Mouse (Mus musculus) urinary bladder, adult 18-20 months (tissue): Measurements from ENCODE around the gene Dclk1.
"Not testable (repeated sequence)": the region's sequence is repeated elsewhere in the genome, so short reads cannot be mapped to it uniquely, and the experiment has no call there.

Experiments
- DNase-seq, 2 experiments: peaks; one replicate each; pipeline ENCODE4 v3.0.0; 2022; ENCODE audit warnings: low spot score in 2 of 2, mixed read lengths in 2 of 2

The Dclk1 gene

DNA sequence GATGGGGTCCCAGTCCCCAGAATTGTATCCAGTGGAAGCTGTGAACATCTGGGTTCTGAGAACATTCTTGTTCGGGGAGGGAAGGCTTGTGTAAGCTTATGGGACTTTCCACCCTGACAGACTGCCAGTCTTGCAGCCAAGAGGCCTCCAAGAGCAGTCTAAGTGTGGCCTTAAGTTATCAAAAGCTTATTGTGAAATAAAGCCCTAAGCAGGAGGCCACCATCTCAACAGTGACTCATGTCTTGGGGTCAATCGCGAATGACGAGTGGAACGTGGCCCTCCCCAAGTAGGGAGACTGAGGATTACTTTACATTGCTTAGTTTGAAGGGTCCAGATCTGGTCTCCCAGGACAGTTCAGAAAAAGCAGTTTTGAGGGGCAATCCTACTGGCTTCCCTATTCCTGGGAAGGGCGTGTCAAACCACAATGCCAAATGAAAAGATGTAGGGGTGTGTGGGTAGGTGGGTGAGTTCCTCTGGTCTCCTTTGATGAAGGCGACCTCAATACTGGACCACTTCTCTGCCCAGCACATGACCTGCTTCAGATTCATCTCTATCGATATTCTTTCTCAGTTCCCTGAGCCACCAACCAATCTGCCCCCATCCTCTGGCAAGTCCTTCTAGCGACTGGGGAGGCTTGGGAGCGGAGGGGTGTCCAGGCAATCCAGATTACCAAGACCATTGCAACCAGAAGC is at the start of gene Dclk1:
Dclk1 (plus strand) TSS at position 635 of the 692 bp plus-strand sequence.
- peak in 1 of 2 experiments; percentile 18 for DNase-seq

DNA sequence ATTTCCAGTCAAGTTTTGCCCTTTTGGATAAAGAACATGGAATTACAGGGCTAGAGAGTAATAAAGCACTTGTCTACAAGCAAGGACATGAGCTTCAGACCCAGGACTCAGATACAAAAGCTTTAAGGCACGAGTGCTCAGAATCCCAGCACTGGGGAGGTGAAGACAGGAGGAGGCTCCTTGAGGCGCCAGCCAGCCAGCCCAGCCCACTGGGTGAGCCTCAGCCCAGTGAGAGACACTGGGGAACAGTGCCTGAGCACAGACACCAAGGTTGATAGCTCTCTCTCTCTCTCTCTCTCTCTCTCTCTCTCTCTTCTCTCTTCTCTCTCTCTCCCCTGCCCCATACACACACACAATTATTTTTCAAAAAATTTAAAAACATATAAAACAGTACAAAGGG is 48.8 kb upstream of the Dclk1 start:
- no peak for DNase-seq

DNA sequence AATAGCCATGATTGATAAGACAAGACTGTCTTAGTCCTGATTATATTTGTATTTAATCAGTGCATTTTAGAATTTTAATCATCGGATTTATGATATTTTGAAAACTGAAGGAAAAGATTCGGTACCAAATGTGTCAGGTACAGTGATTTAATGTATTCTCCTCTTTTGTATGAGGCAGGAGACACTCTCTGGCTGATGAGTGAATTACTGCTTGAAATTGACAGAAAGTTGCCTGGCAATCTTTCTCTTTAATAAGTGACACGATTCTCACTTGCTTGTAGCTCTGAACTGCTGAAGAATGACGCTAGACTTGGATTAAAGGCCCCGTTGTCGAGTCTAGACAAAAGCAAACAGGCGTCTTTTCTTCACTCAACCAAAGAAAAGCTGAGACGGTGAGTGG is 47.4 kb upstream of the Dclk1 start:
- DNase-seq = no peak

DNA sequence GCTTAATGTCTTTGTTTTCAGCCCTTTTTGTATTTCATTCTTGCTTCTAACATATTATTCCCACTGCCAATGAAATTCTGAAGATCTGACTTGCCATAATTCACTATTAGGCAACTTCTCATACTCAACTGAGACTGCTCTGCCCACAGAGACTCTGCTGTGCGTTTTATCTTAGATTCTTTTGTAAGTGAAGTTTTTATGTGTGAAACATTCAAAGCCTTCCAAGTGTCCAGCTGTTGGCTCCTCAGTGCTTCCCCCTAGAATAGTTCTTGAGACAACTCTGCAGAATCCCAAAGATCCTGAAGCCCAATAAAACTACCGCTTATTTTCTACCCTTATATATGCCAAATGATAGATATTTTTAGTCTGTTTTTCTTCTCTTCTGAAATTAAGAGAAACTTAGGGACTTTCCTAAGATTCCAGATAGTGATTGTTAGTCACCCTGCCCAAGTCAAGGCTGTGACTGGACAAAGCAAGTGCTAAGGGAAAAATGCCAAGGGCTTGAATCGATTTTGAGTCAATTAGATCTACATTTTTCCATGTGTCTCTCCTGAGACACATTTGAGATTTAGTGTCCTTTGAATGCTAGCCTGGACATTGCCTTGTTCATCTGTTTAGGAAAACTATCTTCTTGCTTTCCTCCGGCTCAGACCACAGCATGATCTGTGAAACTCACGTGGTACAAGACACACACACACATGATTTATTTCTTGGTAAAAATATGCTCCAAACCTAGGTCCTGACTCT is 46.4 kb upstream of the Dclk1 start:
- DNase-seq = no peak

DNA sequence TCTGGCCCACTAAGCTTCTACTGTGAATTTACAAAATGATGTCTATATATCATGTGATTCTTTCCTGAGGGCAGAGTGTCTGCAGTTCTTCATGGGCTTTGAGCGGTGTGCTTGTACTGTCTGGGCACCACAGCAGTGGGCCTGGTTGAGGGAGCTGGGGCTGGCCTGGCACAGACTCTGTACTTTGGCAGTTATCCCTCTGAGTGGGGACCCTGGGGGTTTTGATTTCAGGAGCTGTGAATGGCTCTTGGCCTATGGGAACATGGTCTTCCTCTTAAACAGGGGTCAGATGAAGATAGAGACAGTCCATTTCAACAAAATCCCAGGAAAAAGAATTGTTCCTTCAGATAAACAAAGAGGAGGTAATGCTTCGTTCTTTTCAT is 45.8 kb upstream of the Dclk1 start:
- no peak for DNase-seq

DNA sequence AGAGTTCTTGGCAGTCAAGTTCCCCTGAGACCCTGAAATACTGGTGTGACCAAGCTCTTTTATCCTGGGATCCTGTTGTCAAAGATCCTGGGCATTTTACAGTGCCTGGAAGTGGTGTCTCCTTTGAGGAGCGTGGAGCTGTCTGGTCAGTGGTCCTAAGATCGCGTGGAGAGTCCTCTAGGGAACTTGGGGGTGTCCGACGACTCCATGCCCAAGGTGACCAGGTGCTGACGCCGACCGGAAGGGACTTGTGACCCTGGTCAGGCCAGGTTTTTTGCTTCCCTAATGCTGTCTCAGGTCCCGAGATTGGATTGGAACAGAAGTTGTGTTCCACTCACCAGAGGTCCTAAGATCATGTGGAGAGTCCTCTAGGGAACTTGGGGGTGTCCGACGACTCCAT is 38.5 kb upstream of the Dclk1 start:
- not testable (repeated sequence) for DNase-seq

DNA sequence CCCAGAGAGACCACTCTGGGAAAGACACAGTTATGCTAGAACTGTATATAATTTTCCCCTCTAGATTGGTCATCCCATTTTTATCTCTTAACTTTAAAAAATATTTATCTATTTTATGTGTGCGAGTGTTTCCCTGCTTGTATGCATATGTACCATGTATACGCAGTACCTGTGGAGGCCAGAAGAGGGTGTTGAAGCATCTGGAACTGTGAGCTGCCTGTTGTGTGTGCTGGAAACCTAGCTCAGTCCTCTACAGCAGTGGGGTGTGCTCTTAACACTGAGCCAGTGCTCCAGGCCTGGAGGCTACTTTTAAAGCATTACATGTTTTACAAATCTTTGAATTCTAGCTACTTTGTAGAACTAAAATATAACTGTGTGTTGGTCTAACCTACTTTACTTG is 35.8 kb upstream of the Dclk1 start:
- DNase-seq = no peak

DNA sequence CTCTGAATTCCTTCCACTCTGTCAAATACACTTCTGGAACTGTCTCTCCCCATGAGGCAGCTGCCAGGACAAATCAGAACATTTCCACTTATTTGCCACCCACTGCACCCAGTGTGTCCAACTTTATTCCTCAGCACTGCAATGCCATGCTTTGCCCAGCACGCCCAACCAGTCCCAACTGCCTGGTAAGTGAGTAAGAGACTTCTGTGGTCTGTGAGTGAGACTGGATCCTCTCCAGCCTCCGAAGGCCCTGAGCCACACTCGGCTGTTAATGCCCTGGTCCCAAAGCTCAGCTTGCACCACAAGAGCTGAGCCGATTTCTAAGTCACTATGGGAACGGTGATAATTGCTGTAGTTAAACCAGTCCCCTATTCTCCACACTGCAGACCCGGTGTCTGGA is 34.5 kb upstream of the Dclk1 start:
- DNase-seq = no peak

DNA sequence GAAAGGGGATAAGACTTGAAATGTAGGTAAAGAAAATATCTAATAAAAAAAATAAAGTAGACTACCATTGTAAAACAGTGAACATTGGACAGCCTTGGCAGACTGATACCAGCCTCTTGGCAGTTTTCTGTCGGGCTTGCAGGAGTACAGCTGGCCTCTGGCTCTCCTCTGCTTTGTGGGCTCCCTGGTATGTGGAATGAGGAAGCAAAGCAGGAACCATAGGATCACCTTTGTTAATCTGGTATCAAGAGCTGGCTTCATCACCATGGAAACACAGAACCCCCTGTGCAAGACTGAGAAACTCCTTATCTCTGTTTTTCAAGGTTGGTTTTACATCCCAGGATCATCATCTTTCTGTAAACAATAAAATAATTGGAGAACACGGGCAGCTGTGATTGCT is 29.9 kb upstream of the Dclk1 start:
- no peak for DNase-seq

DNA sequence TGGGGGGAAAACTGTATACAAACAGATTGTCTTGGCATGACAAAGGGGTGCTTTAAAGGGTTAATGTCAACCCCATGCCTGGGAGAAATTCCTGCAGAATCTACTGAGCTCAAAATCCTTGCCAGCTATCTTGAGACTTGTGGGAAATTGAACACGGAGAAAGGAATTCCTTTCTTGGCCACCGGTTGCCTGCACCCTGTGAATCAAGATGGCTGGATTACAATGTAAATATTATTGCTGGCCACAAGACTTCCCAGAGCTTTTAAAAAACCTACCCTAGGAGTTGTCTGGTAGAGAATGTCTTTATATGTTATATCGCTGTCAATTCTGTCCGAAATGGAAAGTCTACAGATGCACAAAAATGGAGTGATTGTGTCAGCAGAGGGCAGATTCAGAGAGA is 28.4 kb upstream of the Dclk1 start:
- no peak for DNase-seq

DNA sequence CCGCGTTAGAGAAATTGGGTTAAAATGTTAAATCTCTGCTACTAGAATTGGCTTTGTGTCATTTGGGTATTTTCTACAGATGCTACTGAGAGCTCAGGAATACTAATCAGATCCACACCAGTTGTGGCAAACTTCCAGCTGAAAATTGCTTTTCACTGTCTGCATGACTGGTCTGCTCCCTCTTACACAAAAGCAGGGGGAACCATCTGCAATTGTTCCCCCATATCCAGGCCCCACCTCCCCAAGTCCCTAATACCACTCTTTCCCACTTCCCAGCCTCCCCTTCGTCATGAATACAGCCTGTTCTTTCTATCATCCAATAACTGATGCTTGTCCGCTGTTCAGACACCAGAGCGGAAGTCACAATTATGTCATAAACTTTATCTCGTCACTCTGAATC is 27.8 kb upstream of the Dclk1 start:
- DNase-seq = no peak

DNA sequence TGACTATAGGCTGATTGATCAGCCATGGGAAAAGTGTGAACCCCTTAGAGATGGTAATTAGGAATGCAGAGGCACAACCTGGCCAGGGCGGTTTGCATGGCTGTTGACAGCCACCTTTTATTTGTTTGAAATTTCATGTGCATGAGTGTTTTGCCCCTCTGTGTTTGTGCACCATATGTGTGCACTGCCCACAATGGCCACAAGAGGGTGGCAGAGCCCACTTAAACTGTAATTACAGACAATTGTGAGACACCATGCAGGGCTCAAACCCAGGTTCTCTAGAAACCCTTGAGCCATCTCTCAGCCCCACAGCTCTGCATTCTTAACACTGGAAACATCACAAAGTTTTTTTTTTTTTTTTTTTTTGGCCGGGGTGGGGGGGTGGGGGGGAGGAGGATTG is 19.7 kb upstream of the Dclk1 start:
- no peak for DNase-seq

DNA sequence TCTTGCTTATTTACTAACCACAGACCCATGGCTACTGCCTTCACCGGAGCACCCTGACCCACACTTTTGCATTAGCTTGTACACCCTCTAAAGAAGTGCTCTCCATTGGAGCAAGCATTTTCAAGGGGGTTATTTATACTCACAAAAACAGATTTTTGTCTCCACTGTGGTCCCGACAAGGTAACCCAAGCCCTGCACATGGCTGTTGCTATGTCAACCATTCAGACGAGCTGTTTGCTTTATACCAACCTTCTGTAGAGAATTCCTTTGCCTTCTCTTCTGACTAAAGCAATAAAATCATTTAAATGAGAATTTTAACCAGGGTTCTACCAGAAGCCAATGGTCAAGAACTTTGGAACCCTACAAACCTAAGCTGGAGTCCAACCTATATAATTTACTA is 18.3 kb upstream of the Dclk1 start:
- no peak for DNase-seq

DNA sequence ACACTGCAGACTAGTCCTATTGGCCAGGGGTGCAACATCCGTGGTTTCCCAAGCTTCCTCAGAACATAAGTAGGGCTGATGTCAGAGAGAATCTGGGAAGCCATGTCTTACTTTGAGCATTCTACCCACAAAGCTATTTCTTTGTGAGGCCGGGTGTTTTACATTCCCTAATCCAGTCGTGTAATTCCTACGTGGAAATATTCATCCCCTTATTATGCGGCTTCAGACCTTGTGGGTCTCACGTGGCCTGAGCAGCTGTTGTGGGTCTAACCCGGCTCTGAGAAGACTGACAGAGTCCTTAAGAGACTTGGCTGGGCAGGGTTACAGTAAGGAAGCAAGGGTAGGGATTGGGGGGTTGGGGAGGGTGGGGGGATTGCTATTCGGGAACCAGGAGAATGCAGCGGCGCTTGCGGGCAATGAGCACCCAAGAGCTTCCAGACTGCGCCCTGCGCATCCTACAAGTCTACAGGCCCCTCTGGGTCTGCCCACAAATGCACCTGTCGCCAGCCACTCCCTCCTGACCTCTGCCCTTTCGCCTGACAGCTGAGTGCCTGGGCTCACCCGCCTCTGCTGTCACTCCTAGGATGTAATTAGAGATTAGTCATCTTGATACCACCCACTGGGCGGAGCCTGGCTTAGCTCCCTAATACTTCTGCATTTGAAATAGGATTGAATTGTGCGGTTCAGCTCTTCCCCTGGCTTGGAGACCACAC is 15.5 kb upstream of the Dclk1 start:
- no peak for DNase-seq

DNA sequence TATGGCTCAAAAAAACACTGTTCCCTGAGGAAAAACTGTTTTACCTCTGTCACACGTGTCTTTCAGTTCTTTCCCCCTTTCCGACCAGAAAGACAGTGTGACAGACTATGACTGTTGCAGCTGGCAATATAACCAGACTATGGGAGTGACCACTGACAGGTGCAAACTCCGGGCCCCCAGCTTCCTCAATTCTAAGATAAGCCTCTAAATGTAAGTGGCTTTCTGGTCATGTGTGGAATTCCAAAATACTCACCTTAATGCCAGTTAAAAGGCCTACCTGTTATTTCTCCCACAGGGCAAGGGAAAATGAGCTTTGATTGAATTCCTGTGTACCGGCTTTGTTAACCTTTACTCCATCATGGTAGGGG is 15.0 kb upstream of the Dclk1 start:
- DNase-seq = no peak

DNA sequence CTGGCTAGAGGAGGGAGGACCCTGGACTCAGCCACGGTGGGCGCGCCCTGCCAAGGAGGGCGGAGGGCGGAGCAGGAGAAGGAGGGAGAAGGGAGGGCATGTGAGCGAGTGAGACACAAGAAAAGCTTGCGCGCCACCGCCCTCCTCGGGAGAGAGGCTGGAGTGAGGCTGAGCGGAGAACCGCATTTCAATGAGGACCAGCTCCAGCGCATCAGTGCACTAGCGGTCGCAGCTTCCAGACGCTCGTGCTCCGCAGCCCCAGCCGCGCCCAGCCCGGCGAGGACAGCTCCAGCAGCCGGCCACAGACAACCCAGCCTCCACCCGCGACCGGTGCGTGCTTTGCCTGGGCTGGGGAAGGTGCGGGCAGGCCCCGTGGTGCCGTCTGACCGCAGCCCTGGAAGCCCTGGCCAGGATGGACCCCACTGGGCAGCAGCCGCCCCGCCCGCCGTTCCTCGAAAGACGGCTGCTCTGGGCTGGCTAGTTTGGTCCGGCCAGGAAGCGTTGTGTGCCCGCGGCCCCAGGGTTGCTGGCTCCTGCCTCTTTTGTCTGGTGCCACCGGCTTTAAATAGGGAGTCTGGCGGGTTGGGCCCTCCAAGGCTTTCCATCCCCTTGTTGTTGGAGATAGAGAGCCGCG is 375 bp downstream of the Dclk1 start:
- peak; percentile 16 to 65 for DNase-seq

DNA sequence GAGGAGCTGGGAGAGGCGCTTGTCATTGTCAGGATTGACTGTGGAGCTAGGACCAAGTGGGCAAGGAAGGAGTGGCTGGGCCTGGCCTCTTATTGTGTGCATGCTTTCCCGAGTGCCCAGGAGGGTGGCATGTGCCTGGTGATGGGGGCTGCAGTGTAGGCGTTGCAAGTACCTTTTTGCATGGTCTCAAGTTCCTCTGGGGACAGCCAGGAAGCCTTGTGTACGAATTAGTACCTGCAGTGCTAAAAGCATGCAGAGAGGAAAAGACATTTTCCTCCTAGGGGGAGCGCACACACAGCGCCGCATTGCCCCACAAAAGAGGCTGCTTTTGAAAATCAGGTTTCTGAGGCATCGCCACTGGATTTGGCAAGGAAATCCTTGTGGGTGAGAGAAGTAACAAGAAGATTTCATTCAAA is 900 bp downstream of the Dclk1 start:
- DNase-seq = no peak

DNA sequence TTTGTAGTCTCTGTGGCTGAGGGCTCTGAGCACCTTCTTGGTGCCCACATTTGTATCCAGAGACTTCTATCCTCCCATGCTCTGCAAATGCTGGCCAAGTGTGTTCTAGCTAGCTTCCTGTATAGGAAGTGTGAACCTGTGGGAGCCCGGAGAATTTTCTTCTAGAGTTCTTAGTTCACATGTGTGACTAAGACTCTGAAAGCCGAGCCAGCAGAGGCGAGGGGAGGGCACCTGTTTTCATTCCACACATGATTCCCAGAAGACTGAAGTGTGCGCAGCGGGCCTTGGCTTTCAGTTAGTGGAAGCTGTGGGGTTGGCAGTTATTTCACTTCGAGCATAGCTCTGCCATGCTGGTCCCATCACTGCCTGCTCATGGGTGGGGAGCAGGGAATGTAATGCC is 1.9 kb downstream of the Dclk1 start:
- DNase-seq = no peak

DNA sequence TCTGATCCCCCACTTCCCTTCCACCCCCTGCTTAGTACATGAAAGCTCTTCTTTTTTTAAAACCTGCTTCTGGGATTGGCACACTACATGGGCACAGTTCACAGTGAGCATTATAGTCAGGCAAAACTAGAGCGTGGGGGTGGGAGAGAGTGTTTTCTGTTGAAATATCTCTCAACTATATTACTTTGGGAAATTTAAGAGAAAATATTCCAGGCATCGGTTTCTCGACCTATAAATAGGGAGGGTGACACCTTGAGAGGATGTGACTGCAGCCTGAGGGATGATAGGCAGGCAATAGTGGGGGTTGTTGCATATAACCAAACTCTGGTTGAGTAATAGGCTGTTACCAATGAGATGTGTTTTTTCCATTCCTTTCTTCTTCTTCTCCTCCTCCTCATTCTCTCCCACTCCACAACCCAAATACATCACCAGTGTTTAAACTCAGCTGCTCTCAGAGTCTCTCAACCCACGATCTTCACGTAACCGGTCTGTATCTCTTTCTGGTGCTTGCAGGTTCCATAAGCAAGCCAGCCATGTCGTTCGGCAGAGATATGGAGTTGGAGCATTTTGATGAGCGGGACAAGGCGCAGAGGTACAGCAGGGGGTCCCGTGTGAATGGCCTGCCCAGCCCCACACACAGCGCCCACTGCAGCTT is 4.6 kb downstream of the Dclk1 start:
- no peak for DNase-seq

DNA sequence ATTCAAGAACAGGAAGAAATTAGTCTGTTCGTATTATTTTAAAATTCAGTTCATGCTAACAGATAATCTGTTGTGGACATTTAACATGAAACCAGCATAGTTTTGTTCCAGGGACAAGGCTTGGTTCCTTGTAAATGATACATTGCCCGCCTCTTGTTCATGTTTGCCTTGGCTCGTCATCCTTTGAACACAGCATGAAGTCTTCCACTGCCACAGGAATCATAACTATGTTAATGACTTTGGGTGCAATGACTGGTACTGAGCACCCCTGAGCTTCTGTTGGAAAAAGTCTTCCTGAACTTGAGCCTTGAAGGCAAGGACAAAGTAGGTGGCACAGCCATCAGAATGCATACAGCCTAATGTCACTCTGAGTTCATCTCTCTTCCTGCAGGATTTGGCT is 5.9 kb downstream of the Dclk1 start:
- no peak for DNase-seq

DNA sequence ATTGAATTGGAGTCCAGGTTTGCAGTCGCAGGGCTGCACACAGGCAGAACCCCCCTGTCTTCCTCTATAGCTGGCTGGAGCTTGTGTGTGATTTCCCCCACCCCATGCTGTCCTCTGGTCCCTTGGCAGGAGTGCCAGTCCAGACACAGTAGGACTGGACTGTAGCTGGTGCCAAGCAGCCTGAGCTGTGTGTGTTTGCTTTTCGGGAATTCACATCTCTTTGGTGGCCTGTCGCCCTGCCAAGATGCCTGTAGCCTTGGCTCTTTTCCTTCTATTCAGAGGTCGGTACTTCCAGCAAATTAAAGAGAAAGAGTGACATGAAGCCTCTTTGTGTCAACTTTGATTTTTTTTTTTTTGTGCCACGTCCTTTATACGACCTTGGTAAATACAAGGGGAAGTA is 6.3 kb downstream of the Dclk1 start:
- no peak for DNase-seq

DNA sequence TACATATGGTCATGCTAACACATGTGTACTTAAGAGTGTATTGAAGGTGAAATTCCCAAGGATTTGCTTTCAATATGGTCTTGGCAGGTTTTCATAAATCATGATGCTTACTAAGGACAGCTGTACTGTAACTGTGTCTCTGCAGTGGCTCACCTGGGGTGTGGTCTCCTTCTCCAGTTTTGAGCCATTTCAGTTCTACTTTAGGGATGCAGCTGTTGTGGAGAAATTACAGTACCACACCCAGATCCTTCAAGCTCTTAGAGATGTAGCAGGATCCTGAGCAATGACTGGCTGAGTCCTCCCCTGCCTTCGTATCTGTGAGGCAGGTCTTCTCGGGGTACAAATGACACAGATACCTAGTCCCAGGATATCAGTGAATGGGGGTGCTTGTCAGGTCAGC is 8.5 kb downstream of the Dclk1 start:
- DNase-seq = no peak
